Mouse (Mus musculus) frontal cortex, postnatal 25 days (tissue): Measurements from ENCODE around the gene Il7r.
"Not testable (repeated sequence)": the region's sequence is repeated elsewhere in the genome, so short reads cannot be mapped to it uniquely, and the experiment has no call there.

Experiments used
- DNase-seq, 2 experiments: peaks; one replicate each; pipeline ENCODE4 v3.0.0; 2022; ENCODE audit warnings: low spot score in 2 of 2

Il7r gene

GRCm38 (mm10) chr15:9530076-9530475 is at the start of gene Il7r:
Il7r (minus strand) TSS chr15:9530176.
- DNase-seq: no peak

DNA sequence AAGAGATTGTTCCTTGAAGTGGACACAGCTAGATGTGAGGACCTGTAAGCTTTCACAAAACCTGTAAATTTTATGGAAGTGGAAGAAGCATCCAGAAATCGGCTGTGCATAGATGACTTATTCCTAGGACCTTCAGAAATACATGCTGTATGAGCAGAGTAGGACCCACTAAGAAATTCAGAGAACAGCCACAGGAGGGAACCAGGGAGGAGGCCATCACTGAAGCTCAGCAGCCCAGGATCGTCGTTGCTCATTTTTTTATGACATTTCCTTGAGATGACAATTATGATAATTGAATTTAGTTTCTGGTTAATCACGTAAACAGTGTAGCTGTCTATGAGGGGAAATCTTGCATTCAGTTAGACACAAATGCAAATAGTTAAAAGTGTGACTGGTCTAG is 47.3 kb upstream of the Il7r start:
- no peak for DNase-seq

DNA sequence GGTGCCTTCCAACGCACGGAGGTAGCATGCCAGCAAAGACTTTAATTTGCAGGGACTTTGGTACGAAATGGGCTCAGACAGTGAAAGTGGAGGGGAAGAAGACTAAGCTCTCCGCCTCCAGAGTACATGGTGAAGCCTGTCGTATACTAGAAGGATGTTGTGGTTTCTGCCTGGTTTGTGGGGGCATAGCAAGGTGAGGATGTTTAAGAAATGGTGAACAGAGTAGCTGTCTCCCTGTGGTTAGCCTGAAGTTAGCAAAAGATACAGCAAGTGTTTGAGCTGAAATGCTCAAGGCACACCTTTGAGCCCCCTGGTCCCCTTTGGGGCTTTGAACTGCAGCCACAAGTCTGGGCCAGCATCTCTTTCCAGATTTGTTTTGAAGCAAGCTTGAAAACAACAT is 44.8 kb upstream of the Il7r start:
- DNase-seq: no peak

- no peak for DNase-seq
Observed at GRCm38 (mm10) chr15:9573361-9573760, 43.4 kb upstream of the Il7r start.

DNA sequence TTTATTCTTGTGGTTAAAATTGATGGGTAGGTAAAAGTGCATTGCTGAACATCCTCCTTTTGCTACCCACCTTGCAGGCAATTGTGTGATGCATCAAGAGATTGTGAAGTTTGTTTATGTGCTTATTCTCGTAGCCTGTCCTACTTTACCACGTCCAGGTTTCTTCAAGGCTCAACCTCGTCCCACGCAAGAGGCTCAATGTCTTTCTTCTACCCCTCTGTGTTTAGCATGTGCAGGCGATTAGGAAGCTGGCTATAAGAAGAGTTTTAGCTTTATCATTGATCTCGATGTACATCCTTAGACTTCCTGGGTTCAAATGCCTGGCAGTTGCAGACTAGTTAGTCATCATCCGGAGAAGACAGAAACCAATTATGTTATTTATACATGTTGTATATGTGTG is 42.7 kb upstream of the Il7r start:
- no peak for DNase-seq

GRCm38 (mm10) chr15:9571896-9572295 is 41.9 kb upstream of the Il7r start:
- no peak for DNase-seq

GRCm38 (mm10) chr15:9567316-9567715 is 37.3 kb upstream of the Il7r start:
- DNase-seq: no peak

DNA sequence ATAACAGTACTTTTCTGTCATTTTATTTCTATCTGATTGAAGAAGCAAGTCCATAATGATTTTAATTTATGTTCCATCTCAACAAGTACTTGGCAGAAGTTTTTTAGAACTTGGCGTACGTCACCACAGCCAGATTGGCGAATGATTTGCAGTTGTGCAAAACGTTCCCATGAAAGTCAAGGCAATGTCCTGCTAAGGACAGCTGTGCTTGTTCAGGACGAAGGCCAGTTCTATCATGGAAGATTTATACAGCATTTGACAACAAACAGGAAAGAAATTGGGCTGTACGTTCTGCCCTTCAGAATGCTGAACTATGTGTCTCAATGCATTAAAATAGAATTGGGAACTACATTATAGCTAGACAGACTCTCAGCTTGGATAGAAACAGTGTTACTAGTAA is 35.4 kb upstream of the Il7r start:
- DNase-seq: no peak

- DNase-seq: no peak
Observed at GRCm38 (mm10) chr15:9564156-9564555, 34.2 kb upstream of the Il7r start.

DNA sequence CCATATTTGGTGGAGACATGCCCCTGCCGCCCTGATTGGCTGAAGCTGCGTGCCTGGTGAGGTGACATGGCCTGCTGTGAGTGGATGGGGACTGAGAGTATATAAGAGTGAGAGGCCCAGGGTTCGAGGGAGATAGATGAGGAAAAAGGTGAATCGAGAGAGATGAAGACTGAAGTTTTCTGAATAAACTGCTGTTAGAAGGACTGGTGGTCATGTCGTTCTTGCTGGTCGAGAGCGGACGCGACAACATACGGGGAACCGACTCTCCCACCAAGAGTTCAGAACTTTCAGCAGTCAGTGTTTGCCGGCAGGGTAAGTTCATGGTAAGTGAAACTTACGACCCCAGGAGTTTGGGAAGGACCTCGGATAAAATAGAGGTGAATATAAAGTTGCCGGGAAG is 27.3 kb upstream of the Il7r start:
- not testable (repeated sequence) for DNase-seq

- DNase-seq: no peak
Observed at GRCm38 (mm10) chr15:9548951-9549350, 19.0 kb upstream of the Il7r start.

DNA sequence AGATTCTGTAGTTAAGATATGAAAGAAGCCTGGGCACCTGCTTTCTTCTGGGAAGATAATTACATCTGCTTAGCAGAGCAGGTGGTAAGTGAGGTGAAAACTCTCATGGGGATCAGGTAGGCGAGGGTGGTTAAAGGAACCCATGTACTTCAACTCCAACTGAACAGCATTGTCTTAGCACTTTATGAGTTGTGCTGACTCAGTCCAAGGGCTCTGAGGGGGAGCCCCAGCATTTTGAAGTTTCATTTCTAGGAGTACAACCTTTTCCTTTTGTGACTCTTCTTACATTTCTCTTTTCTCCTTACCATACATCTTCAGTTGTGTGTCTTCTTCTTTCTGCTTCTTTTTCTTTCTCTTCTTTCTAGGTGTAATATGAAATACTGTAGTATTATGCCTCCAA is 5.2 kb upstream of the Il7r start:
- DNase-seq: no peak

DNA sequence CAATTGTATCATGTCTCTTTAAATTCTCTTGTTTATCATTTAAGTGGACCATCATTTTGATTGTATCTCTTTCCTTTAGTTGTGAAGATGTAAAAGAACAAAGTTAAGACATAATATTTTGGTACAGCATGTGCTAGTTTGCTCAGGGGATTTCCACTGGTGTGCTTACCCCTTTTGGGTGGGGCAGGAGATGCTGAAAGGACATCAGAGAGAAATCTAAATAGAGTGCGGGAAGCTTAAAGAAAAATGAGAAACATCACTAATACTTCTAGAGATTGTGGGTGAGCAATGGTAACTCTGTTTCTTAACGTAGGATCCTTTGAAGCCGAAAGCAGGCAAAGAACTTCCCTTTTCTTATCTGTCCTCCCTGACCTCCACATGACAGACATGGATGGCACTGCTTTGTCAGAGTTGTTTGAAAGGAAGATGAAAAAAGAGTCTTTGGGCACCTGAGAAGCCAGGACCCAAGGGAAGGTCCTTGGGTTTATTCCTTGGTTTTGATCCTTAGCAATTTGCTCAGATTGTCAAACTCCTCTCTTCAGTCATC is 3.5 kb upstream of the Il7r start:
- no peak for DNase-seq

- DNase-seq: no peak
Observed at GRCm38 (mm10) chr15:9529646-9530045, 330 bp downstream of the Il7r start.

DNA sequence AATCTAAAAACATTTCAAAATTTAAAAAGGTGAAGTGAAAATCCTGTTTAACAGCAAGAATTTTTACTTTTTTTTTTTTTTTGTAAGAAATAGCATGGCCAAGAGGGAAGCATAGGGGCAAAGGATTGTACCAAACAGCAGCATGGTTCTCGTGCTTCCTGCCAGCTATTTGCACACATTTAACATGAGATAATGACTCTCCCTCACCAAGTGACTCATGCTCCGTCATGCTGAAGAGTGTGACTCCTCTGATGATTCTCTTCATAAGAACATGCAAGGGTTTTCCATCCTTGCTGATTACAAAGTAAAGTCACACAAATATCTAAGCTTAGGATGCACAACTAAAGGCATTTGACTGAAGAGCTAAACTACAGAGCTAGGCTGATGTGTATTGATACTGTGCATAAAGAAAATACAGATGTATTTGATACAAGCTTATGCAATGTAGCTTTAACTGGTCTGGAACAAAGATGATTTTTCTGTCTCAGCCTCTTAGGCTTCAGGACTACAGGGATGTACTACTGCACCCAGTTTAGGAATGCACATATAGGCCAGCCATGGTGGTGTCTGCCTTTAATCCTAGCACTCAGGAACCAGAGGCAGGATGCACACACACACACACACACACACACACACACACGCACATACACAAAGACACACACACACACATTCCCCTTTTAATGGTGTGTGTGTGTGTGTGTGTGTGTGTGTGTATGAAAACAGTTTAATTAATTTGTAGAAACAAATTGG is 1.6 kb downstream of the Il7r start:
- no peak for DNase-seq

- DNase-seq: no peak
Observed at GRCm38 (mm10) chr15:9526412-9526811, 3.6 kb downstream of the Il7r start.

DNA sequence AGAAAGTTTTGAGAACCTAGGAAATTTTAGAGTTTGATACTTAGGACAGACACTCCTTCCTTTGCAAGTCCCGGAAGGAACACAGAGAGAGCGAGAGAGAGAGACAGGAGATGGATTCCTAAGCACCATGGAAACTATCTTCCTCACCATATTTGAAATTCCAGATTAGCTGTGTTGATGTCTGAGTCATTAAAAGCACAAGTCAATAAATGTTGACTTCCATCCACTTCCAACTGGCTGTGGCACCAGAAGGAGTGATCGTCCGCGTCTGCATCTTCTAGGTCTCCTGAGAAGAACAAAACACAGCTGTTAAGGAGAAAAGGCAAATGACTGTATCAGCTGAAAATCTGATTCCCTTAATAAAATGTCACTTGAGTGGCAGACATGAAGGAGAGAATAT is 5.1 kb downstream of the Il7r start:
- no peak for DNase-seq

DNA sequence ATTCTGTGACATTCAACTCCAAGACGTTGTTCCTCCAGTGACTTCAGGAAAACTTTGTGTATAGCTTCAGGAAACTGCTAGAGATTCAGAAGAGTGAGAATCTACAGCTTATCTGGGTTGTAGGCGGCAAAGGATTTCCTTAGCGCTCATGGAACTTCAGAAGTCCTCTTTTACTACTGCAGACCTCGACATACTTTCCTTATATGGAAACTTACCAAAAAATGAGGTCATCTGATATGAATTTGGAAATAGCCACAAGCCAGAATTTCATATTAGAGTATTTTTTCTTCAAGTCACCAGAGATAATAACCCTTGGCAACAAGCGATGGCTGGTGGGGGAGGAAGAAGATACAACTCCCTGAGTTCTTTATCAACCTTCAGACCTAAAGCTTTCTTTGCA is 6.0 kb downstream of the Il7r start:
- no peak for DNase-seq

- no peak for DNase-seq
Observed at GRCm38 (mm10) chr15:9523059-9523458, 6.9 kb downstream of the Il7r start.

DNA sequence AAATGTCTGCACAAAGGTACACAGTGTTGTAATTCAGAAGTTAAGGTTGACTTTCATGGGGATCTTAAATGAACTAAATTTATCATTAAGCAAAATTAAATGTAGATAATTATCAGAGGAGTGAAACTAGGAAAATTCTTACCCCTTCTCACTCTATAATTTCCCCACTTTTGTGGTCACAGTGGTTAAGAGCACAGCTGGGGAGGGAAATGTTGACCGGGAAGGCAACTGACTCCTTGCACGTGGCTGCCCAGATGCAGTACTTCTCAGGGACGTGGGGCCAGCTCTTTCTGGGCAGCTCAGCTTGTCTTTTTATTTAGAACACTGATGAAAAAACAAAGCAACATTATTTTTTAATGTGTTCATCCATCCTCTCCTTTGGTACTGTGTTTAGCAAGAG is 37.9 kb downstream of the Il7r start:
- DNase-seq: no peak

- DNase-seq: no peak
Observed at GRCm38 (mm10) chr15:9489417-9490118, 40.4 kb downstream of the Il7r start.

DNA sequence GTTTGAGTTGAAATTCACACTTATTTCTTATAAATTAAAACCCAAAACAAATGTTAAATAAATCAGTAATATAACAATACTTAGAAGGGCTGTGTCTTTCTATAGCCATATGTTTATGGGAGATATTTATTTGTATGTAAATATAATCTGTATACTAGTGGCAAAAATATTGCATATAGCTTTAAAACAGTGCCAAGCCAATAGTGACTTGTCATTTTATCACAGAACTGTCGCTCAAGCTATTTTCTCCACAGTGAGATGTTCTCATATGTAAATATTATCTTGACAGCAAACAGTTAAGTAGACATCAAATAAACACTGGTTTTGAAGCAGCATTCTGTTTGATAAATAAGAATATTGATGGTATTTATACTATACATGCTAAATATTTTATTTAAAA is 56.8 kb downstream of the Il7r start:
- no peak for DNase-seq

DNA sequence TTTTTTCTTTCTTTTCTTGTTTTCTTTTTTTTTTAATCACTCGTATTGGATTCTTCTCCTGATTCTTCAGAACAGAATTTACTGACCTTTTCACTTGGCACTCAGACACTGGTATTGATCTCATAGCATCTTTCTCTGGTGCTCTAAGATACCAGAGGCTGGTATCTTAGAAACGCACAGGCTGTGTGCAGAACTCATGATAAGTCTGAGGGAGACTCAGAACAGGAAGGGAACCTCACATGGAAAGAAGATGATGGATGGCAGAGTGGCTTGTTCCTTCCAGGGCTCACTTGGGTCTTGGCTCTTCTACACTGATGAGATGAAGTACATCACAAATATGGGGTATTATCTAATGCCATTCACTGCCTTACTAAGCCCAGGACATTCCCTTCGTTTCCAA is 57.4 kb downstream of the Il7r start:
- DNase-seq: no peak
